Mouse (Mus musculus) thymus, postnatal 25 days (tissue): ENCODE results near the gene Cisd1.
"Not testable (repeated sequence)": the region's sequence is repeated elsewhere in the genome, so short reads cannot be mapped to it uniquely, and the experiment has no call there.

Experiments used
- DNase-seq: peaks from one replicate; pipeline ENCODE4 v3.0.0; 2022

Cisd1 gene

DNA sequence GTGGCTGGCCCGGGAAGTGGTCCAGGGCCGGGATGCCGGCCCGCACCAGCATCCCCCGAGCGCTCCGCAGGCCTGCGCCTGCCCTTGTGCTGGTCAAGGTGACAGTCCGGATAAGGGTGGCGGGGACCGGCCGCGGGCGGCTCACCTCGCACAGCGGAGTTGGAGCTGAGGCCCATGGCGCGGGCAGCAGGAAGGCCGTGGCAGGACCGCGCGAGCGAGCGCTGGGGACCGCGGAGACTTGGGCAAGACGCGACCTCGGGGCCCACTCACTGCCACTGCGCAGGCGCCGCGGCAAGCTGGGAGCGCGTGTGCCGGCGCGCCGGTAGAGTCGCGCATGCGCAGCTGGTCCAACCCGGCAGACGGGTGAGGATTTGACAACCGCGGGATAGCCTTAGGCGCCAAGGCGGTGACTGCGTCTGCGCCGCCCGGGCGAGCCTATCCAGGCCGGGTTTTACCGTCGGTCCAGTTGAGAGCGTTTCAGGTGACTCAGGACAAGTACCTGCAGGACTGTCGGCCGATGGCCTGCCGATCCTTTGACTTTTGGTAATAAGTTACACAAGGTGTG, at the start of gene Cisd1:
Cisd1 (minus strand) TSS at position 376 of the 565 bp plus-strand sequence.
- DNase-seq = peak; percentile 92

DNA sequence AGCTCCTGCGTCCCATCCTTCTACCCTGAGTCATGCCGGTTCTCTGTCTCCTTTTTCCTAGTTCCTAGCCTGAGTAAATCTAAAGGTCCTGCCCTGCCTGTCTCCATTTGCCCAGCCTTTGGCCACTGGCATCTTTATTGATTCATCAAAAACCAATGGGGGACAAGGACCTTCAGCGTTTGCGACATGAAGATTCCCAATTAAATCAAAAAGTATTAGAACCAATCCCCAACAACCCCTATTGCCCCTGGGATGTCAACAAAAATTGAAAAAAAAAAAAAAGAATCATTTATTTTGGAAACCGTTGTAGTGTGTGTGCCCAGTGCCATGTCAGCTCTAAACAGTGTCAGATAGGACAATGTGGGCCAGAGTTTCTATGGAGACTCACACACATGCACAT, 44.6 kb upstream of the Cisd1 start:
- no peak for DNase-seq

DNA sequence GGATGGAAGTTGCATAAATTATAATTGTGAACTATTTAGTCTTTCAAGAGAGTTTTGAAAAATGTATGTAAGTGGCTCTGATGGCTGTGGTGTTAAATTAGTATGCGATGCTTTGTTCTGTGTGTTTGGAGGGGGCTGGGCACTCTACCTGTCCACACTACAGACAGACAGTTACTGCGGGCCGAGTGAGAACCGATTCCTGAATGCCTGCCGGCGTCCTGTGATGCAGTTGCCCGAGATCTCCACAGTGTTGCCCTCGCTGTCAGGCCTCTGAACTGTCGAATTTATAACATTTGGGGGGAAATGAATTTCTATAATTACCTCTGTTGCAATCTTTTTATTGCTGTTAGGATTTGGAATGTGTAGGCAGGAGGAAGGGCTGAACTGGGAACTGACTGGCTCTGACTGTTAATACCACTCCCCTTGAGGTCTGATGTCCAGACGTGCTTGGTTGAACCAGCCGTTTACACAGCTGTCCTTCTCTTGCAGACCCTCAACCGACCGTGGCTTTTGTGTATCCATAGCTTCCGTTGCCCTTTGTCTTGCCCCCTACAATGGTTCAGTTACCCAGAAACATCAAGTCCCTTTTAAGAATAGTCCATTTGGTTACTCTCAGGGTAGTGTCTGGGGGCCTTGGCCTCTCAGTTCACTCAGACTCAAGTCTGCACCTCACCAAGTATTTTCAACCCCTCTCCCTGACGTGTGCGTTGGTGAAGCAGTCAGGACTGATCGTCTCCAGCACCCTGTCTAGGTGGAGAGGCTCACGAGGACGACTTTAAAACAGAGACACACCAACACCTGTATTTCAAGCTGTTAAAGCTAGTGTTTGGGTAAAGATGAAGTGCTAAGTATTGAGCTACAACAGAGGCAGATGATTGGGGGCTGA, 39.6 kb upstream of the Cisd1 start:
- no peak for DNase-seq

DNA sequence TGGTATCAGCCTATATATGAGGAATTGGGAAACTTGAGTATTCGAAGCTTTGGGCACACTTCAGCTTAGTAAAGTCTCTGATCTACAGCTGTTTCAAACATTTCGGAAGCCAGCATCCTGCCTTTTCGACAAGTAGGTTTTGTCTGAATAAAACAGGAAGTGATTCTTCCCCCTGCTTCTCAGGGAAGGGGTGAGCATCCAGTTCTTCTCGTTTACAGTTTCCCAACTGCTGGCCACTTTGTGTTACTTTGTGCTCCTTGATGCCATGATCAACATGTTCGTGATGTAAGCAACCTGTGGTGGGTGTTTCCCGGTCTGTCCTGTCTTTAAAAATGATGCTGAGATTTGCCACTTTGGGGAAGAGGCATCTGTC, 38.8 kb upstream of the Cisd1 start:
- not testable (repeated sequence) for DNase-seq

DNA sequence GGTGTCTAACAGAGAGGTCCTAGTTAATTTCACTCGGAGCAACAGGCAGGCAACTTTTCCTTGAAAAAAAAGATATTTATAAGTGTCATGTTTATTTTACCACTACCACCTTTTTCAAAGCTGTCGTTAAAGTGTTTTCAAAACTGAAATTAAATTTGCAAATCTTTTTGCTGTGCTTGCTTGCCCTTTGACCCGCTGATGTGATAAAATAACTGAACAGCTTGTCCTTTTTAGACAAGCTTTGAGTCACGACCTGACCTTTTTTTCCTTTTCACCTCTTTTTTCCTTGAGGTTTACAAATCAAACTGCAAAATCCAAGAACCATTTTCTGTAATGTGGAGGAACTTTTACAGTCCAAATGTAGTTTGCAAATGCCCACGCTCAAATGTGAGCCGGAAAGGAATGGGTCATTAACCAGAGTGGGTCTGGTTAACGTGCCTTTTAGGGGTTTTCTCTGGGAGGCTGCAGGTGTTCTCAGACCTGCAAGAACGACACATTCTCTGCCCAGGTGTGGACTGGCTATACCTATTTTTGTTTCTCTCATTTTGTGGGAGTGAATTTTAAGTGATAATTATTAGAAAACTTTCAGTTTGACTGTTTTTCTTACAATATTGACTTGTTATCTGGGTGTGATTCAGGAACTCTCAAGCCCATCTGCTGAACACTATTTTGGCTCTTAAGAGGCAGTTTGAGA, 38.3 kb upstream of the Cisd1 start:
- no peak for DNase-seq

DNA sequence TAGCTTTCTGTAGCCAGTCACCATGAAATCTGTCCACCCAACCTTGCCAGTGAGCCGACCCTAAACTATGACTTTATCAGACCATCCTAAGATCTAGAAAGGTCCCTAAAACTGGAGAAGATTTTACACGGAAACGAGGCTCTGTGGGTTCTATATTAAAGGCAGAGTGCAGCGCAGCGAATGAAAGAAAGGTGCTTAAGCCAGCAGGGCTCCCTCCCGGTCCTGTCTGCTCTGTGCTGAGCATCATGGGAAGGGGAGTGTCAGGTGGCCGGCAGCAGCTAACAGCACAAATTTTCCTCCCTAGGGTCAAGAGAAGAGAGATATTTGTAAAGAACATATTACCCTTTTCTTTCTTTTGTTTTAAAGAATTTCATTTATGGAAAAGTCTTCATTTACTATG, 37.4 kb upstream of the Cisd1 start:
- DNase-seq = no peak

DNA sequence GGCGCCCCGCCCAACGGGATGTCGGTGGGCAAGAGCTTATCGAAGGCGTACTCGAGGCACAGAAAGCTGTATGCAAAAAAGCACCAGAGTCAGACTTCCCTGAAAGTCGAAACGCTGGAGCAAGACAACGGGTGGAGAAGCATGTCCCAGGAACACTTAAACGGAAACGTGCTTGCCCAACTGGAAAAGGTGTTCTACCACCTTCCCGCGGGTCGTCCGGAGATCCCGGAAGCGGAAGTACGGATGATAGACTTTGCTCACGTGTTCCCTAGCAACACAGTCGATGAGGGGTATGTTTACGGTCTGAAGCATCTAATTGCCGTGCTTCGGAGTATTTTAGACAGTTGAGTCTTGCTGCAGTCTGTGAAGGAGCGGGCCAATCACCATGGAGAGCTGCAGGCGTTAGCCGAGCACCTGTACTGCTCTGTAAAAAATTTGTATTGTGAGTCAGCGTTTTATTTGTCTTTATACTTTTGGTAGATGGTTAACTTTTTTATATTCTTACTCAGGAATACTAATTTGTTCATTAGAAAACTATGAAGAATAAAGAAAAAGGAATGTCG, 36.8 kb upstream of the Cisd1 start:
- no peak for DNase-seq

DNA sequence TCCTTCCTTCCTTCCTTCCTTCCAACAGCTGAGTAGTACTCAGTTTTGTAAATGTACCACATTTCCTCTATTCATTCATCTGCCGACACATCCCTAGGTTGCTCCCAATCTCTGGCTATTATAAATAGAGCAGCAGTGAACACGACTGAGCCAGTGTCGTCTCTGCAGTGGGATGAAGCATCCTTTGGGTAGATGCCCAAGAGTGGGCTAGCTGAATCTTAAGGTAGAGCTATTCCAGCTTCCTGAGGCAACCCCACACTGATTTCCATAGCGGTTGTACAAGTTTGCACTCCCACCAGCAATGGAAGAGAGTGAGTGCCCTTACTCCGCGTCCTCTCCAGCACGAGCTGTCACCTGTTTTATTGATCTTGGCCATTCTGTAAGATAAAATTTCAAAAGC, 35.7 kb upstream of the Cisd1 start:
- DNase-seq = no peak

DNA sequence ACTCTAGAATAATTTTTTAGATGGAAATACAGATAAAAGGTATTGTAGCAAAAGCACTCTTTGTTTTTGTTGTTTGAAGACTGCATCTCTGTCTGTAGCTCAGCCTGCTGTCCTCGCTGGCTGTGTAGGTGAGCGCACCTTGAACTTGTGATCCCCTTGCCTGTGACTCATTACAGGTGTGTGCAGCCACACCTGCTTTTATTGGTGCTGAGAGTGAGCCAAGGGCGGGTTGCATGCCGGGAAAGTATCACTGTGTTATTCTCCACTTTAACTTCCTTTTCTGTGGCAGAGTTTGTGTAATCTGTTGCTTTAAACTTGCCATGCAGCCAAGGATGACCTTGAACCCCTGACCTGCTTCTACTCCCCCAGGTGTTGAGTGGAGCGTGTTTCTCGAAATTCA, 31.3 kb upstream of the Cisd1 start:
- DNase-seq = no peak

DNA sequence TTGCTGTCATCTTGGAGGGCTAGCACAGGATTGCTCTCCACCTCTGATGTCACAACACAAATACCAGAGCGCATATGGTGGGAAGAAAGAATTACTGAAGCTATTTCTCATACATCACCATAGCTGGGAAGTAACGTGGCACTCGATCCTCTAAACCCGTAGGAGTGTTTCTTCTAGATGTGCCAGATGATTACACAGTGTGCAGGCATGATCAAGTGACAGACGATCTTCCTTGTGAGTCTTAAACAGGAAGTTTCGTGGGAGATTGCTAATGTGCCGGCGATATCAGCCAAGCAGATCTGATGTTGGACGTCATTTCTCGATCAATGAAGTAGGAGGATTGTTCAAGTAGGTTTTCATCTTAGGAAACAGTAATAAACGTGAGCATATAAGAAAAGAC, 29.0 kb upstream of the Cisd1 start:
- DNase-seq = no peak

DNA sequence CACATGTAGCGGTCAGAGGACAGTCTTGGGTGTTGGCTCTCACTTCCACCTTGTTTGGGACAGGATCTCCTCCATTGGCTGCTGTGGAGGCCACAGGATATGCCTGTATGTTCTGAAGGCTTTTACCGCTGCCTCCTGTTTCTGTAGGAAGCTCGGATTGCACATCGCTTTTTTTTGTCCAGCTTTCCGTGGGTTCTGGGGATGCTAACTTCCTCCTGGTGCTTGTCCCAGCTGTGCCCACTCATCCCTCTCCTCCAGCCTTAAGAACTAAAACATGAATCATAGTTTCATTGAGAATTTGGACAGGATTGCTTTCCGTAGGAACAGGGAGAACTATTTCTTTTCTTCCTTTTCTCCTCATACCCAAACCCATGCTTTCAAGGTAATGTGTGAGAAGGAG, 27.1 kb upstream of the Cisd1 start:
- DNase-seq = no peak

DNA sequence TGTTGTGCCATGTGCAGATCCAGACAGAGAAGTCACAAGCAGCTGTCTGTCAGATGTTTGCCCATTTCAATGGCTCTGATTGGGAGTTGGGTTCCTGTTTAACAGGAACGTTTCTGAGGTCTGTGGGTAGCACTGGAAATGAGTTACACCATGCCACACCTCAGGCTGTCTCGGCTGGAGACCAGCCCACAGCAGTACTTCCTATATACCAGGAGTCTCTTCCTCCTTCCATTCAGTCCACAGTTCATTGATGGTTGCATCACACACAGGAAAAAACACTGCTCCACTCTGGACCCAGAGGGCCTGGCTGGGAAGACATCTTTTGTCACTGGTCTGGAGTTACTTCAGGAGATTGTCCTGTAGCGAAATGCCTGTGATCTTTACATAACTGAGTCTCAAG, 24.7 kb upstream of the Cisd1 start:
- no peak for DNase-seq

DNA sequence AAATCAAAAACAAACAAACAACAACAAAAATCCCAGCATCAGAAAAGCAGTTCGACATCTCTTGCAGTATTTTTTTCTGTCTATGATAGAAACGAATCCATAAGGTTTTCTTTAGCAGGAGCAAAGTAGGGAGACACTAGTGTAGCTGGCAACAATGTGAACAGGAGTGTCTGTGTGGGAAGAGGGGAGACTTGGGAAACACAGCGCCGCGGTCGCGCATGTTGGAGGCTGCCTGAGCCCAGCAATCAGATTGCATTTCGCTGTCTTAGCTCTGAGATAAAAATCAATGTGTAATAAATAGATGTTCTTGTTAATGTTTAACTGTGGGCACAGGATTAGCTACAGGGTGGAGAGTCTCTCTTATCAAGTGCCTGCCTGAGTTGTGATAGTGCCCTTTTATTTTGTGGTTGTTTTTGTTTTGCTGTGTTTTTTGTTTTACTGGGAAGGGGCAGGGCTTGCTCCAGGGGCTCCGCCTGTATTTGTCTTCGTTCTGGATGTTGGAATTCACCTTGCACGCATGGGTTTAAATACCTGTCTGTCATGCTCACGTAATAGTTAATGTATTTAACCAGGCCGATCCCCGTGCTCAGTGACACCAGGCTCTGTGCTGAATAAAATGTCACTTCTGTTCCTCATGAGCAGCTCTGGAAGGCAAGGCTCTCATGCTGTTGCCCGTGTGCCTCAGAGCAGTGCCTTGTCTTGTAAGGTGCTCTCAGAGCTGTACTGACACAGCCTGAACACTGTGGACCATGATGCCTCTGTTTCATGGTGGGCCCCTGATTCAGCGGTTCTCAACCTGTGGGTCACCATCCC, 23.6 kb upstream of the Cisd1 start:
- DNase-seq = no peak

DNA sequence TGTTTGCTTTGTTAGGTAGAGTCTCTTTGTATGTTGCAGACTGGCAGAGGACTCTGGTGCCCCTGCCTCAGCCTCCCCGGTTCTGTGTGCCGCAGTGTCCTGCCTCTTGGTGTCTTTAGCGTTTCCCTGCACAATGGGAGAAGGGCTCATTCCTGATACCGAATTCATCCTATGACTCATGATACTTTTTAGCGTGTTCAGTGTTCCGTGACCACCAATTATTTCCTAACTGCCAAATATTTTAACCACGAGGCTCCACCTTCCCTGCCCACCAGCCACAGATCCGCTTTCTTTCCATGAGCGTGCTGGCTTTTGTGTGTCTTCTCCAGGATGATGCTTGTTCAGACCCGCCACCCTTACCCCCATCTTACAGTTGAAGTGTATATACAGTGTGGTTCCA, 19.1 kb upstream of the Cisd1 start:
- DNase-seq = no peak

DNA sequence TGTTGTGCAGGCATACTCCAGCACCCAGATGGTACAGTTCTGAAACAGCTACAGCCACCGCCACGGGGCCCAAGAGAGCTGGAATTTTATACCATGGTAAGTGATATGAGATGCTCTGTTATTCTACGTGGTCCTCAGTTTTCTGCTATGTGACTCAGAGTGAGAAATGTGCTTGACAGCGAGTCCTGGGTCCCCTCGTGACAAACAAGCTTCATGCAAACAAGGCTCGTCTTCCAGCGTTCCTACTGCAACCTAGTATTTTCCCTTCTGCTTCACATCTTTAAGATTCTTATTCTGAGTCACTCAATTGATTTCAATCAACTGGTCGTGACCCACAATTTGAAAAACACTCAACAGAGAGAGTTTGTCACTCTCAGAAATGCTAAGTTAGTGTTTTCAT, 18.7 kb upstream of the Cisd1 start:
- DNase-seq = no peak

DNA sequence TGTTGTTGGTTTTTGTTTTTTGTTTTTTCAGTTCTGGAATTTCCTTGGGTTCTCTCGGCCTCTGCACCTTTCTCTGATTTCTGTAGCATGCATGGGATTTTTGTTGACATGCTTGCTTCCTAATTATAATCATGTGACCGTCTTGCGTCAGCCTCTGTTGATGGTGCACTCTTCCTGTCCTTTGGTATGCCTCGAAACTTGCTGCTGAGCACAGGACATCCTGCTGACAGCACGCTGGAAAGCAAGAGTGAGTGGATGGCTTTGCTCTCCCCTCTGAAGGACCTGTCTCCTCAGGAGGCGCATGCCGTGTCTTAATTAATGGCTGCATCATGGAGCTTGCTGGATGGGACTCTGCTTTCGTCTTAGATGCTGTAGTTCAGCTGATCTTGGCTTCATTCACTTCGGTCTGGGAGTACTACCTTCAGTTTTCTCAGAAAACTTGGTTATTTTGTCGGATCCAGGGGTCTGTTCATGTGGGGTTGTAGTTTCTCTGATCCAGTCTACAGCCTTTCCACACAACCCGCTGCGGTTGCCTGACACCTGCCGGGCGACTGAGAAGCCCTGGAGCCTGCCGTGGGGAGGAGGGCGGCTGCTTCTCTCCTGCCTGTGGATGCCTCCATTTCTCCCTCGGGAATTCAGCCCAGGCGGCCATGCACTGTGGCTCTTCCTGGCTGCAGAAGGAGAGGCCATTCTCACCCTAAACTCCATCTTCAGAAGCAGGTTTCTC, 17.2 kb upstream of the Cisd1 start:
- DNase-seq = no peak

DNA sequence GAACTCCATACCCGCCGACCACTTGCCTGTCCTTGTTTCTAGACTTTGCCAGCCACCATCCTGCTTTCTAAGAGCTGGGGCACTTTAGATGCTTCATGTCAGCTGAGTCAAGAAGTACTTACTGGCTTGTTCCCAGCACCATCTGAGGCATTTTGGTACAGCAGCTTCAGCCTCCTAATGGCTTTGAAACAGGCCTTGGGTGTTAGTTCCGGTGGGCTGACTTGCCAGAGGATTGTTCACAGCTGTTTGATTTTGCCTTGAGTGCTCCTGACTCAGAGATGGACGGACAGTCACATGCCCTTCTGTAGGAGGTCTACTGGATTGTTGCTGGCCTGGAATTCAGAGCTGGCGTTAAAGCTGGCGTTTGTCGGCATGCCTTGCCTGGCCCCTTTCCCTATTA, 16.3 kb upstream of the Cisd1 start:
- DNase-seq = no peak

DNA sequence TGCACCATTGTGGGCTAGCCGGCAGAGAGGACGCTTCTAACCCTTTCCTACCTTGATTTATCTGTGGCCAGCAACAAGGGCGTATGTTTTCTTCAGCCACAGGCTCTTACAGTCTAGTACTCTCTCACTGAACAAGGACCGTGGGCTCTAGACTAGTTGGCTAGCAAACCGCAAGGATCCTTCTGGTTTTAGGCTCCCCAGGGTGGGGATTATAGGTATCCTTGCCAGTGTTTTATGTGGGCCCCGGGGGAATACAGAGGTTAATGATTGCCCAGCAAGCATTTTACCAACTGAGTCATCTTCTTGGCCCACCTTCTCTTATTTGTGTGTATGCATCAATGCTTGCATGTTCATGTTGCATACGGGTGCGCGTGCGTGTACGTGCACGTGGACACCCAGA, 10.2 kb upstream of the Cisd1 start:
- no peak for DNase-seq

DNA sequence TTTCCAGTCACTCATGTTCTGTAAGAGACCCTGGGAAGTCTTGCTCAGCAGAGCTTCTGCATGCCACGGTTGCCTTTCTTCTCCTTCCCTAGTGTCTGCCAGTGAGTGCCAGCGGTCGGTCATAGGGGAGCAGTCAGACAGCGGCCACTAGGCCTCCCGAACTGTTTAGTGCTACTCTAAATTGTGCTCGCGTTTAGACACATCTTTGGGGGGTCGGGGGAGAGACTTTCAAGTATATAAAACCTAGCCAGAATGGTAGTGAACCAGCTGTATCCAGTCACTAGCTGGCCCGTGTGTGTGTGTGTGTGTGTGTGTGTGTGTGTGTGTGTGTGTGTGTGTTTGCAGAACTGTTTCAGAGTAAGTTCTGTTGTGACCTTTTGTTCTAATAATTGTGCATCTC, 9.1 kb upstream of the Cisd1 start:
- no peak for DNase-seq

DNA sequence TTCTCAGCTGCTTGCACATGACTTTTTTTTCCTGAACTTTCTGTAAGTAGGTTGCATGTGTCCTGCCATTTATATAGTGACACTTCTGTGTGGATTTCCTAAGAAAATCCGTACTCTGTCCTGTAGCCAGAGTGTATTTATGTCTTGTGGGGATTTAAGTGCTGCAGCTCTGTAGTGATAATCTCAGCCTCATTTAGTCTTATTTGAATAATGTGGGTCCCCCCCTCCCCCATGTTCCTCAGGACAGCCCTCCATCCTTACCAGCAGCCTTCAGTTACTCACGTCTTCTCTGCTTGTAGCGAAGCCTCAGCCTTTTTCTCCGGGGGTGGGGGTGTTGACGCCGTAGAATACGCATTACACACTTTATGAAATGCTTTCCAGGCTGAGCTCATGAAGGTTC, 6.5 kb upstream of the Cisd1 start:
- no peak for DNase-seq

DNA sequence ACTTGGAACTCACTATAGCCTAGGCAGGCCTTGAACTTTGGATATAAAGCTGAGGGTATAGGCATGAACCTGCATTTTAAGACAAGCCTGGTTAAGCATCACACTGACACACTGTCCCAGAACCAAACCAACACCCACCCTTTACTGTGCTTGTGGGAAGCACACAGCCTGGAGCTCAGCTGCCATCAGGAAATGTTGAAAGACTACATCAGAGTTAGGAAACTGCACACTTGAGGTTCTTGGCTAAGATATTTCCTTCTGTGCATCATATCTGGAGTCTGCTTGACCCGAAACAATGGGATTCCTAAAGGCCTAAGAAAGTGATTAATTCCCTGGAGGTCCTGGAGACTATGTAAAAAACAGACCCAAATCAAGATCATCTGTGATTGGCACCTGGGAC, 4.5 kb upstream of the Cisd1 start:
- DNase-seq = no peak

DNA sequence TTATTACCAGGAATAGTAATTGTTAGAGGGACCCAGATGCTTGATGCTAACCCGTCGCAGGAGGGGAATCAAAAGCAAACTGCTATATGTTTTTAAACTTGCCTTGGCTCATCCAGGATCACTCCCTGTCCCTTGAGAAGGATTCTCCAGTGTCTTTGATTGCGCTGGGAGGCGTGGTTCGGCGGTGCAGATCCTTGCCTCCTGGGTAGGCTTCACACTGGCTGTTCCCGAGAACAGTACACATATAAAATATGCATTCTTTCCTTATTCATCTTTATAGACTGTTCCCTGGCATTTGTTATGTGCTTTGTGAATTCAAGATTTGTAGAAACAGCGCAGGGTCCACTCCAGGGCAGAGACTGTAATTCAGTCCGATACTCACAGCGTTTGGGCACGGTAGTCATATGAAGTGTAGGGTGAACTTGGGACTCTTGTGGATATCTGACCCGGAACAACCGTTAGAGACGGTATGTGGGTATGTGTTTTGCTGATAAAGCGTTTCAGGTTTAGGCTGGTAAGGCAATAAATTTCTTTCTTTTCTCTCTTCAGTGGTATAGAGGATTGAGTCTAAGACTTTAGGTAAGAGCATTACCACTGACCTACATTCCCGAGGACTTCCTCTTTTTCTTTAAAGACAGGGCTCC, 4.0 kb upstream of the Cisd1 start:
- no peak for DNase-seq
